Comparison of ENCODE assay signal across 11 mouse cellular contexts in the genomic region with DNA sequence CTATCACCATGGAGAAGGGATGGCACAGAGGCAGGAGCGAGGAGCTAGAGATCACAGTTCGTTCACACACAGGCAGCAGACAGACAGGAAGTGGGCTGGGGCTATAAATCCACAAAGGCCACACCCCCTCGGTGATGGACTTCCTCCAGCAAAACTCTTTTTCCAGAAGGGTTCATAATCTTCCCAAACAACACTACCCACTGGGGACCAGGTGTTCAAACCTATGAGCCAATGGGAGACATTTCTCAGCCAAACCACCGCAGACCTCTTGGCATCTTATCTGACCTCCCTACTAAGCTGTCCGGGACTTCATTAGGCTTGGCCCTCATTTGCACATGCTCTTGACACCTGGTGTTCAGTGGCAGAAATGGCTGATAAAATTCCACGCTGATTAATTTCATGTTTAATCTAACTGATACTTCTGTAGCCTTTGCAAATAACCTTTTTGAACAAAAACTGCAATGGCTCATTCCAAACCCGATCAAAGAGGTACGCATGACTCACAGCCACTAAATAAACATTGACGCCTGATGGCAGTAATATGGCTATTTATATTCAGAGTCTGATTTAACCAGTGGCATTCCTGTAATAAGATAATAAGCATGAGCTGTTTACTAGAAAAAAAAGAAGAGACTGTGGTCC.
DNase-seq lines count a peak whose midpoint lies in the region; ATAC-seq lines count a peak whose summit lies in the region.
"Had no signal": no experiment of that assay in that cellular context is flagged by ENCODE, and none has a peak within 500 bp of the region (broad histone marks: within the 10 kb centered on the region; RNA-seq: fewer than 3 reads in every experiment).

No protein-coding gene starts in this region.

- ATAC-seq in cerebellum, adult (ENCODE audit: insufficient number of reproducible peaks, low FRiP score, low TSS enrichment), result no peak
- peak; percentile 68 for ATAC-seq in neural tube, embryonic 12.5 days (ENCODE audit: low FRiP score, low read depth)
- ATAC-seq in inflammation-experienced regulatory T-cells, adult 6 months, result peak; percentile 60
- peak; percentile 82 for ATAC-seq in stomach, embryonic 15.5 days (ENCODE audit: insufficient read depth, low FRiP score, low read depth)

- H3K27ac ChIP-seq in neural tube, embryonic 12.5 days, result no peak overlapping the region
- H3K27ac ChIP-seq in stomach, embryonic 15.5 days, result no peak overlapping the region
- H3K27ac ChIP-seq: kidney, postnatal 0 days; liver, embryonic 15.5 days had no signal

- no peak overlapping the region for H3K9ac ChIP-seq in neural tube, embryonic 12.5 days
- no peak overlapping the region for H3K9ac ChIP-seq in stomach, embryonic 15.5 days
- H3K9ac ChIP-seq: liver, embryonic 15.5 days had no signal

- no peaks in the 10 kb centered on the region for H3K9me3 ChIP-seq in neural tube, embryonic 12.5 days
- no peaks in the 10 kb centered on the region for H3K9me3 ChIP-seq in stomach, embryonic 15.5 days
- H3K9me3 ChIP-seq: liver, embryonic 15.5 days had no signal

- no peak overlapping the region for H3K4me3 ChIP-seq in neural tube, embryonic 12.5 days
- H3K4me3 ChIP-seq in stomach, embryonic 15.5 days (replicated peaks), result no peak overlapping the region
- H3K4me3 ChIP-seq: liver, embryonic 15.5 days had no signal

- no peaks in the 10 kb centered on the region for H3K27me3 ChIP-seq in neural tube, embryonic 12.5 days (replicated peaks)
- no peaks in the 10 kb centered on the region for H3K27me3 ChIP-seq in stomach, embryonic 15.5 days (replicated peaks)
- H3K27me3 ChIP-seq: liver, embryonic 15.5 days had no signal

- DNase-seq in cerebellum, postnatal 14 days, result peak; percentile 16 to 30
- no peak for DNase-seq in neural tube, embryonic 10.5 days (ENCODE audit: extremely low spot score, low spot score)
- no peak for DNase-seq in adrenal gland, adult 8-10 months
- DNase-seq in right cerebral cortex, postnatal 36 days (ENCODE audit: low spot score in 2 of 2), result no peak
- DNase-seq: cerebellum, adult 8-10 months had no signal

- H3K4me2 ChIP-seq in neural tube, embryonic 12.5 days (replicated peaks), result no peak overlapping the region
- no peak overlapping the region for H3K4me2 ChIP-seq in stomach, embryonic 15.5 days
- H3K4me2 ChIP-seq: liver, embryonic 15.5 days had no signal

- no peaks in the 10 kb centered on the region; the same call in 1 of the 2 replicates for H3K4me1 ChIP-seq in neural tube, embryonic 12.5 days
- H3K4me1 ChIP-seq in stomach, embryonic 15.5 days, result no peaks in the 10 kb centered on the region
- H3K4me1 ChIP-seq: liver, embryonic 15.5 days had no signal

- WGBS in neural tube, embryonic 12.5 days, result 49% methylated on average over 9 of the region's 9 CpGs
- WGBS in stomach, embryonic 15.5 days, result 45% methylated on average over 9 of the region's 9 CpGs

- no peaks in the 10 kb centered on the region for H3K36me3 ChIP-seq in neural tube, embryonic 12.5 days
- no peaks in the 10 kb centered on the region for H3K36me3 ChIP-seq in stomach, embryonic 15.5 days
- H3K36me3 ChIP-seq: liver, embryonic 15.5 days had no signal

Comparison
In these comparisons a context has a peak if more than half of its experiments do, and no peak if none do; other contexts are left out.
1. DNase-seq: peak in cerebellum, postnatal 14 days (2 of 2); none in neural tube, embryonic 10.5 days (single experiment), adrenal gland, adult 8-10 months (single experiment) and right cerebral cortex, postnatal 36 days (0 of 2).